Mouse (Mus musculus) cerebellum, adult 2 months (tissue): ENCODE results near the gene Gpbar1. TPM values are rescaled to one million over a fixed set of nuclear protein-coding genes. Genes with fewer than 3 reads are reported as not detected.

Experiments used
- DNase-seq, 2 experiments: peaks; one replicate each; pipeline ENCODE4 v3.0.0; 2021
- H3K27ac ChIP-seq: fragments of 200-500 bp; 2 replicates; pipeline ENCODE4 v1.5.1; 2012; ENCODE audit warnings: low read length, control low read depth, inconsistent platforms; ENCODE audit not compliant: insufficient read depth
- H3K27me3 ChIP-seq: fragments of 200-500 bp; 2 replicates; pipeline ENCODE4 v1.6.1; 2012; ENCODE audit warnings: inconsistent platforms, mild to moderate bottlenecking, low read length, moderate library complexity; ENCODE audit not compliant: control insufficient read depth, insufficient read depth
- H3K4me1 ChIP-seq: fragments of 200-500 bp; 2 replicates; pipeline ENCODE4 v1.6.1; 2011; ENCODE audit warnings: low read length; ENCODE audit not compliant: control insufficient read depth, insufficient read depth
- H3K4me3 ChIP-seq: fragments of 200-500 bp; replicated peaks from 2 replicates; pipeline ENCODE3; 2011; ENCODE audit warnings: mild to moderate bottlenecking, low read depth, low read length, control low read depth; ENCODE audit not compliant: insufficient read depth
- CTCF ChIP-seq: fragments of 200-500 bp; IDR thresholded peaks from 2 replicates; pipeline ENCODE4 v1.5.1; 2011; ENCODE audit warnings: low read depth, mild to moderate bottlenecking, control low read depth, low read length, moderate library complexity, borderline replicate concordance; ENCODE audit not compliant: insufficient read depth
- POLR2A ChIP-seq: fragments of 200-500 bp; IDR thresholded peaks from 2 replicates; pipeline ENCODE4 v1.6.1; 2011; ENCODE audit warnings: low read length, control low read depth, borderline replicate concordance; ENCODE audit not compliant: insufficient read depth
- whole genome bisulfite sequencing: fragments of 180-500 bp; shearing (Covaris S2); methylation state at CpG from one replicate; pipeline ENCODE4 v1.1.7; 2018; 5-methylcytosine and 5-hydroxymethylcytosine counted together
- polyA plus RNA-seq: library from polyadenylated mRNA; depleted of rRNA; stranded (reverse); fragments of >200 nt; gene quantifications from 2 replicates; pipeline ENCODE4 v1.2.3, GENCODE M21; 2012

Gene Gpbar1
- polyA plus RNA-seq, 1 experiment, result not detected

DNA sequence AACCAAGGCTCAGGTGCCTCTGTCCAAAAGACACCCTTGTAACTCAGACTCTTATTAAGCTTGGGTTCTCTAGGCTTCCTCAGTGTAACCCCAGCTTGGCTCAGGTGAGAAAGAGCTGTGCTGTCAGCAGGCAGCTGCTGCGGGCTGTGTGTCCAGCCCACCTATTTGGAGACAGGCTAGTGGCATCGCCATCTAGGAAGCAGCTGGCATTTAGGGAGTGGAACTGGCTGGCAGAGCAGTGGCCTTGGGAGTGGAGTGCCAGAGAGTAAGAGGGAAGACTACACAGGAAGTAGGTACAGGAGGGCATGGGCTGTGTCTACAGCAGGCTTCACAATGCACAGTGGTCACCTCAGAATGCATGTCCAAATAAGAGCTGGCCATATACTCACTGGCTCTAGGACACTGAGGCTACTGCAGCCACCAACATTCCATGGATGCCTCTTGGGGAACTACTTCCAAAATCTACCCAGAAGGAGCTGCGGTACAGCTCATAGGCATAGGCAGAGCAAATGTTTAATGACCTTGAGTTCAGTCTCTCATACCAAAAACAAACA, 15.8 kb downstream of the Gpbar1 start:
- no peak for DNase-seq
- H3K4me1 ChIP-seq, result peaks cover 75% of the 10 kb centered on the region
- H3K4me3 ChIP-seq, result no peak overlapping the region
- no peaks in the 10 kb centered on the region for H3K27me3 ChIP-seq
- WGBS, result 48% methylated on average over 3 of the region's 3 CpGs
- TF ChIP-seq CTCF, result no peak
- no peak for TF ChIP-seq POLR2A
- peak overlapping the region; percentile 62 for H3K27ac ChIP-seq

DNA sequence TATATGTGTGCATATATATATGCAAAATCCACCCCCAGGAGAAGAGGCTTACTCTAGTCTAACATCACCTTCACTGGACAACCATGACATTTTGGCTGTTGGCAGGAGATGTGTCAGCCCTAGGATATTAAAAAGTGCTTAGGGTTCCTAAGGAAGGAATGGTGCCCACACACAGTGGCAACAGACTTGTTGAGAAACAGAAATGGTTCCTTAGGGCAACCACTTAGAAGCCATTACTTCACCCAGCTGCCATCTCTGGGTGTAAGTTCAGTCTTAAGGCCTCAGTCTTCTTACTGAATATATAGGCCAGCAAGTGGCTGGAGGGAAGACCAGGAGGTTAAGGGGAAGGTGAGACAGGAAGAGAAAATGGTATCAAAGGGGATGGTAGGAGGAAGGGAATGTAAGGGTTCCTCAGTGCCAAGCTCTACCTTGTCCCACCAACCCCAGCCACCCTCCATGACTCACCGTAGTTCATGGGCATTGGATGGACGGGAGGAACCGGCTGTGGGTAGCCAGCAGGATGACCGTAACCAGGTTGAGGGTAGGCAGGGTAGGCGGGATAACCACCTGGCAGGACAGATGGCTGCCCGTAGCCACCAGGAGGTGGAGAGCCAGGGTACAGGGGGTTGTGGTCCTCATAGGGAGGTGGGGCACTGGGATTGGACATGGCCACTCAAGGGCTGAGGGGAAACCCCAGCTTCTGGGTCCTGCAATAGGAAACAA, 16.5 kb downstream of the Gpbar1 start:
- peak in 1 of 2 experiments; percentile 61 for DNase-seq
- WGBS, result 13% methylated on average over 6 of the region's 6 CpGs
- no peak overlapping the region for H3K4me3 ChIP-seq

DNA sequence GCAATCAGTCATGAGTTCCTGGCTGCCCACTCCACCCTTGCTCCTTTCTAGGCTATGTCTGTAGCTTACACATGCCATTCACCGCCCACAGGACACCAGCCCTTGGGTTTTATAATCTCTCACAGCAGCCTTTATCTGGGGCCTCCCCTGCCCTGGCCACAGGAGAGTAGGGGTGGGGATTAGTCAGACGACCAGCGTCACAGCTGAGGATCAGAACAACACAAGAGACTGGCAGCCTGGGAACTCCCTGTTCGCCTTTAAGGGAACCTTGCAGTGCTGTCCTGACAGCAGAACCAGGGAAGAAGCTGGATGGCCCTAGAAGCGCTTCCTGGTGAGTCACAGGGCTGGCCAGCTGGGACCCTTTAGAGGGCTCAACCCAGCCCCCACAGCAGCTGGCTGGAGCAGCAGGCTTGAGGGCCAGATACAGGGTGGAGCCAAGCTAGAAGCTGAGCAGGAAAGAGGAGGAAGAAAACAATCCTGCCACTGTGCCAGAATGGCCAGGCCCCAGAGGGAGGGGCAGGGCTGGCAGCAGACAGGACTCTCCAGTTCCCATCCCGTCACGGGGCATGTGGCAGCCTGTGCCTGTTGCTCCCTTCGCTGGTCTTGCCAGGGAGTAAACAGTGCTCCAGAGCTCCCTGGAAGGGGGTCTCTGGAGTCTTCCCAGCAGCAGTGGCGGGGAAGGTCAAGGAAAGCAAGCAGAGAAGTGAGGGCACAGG, 17.3 kb downstream of the Gpbar1 start:
- H3K4me3 ChIP-seq, result no peak overlapping the region
- WGBS, result 7% methylated on average over 9 of the region's 9 CpGs
- H3K4me1 ChIP-seq, result peaks cover 67% of the 10 kb centered on the region
- TF ChIP-seq CTCF (no peak), POLR2A (no peak)
- no peaks in the 10 kb centered on the region for H3K27me3 ChIP-seq
- DNase-seq, result peak; percentile 83 to 91
- peak overlapping the region; percentile 71 for H3K27ac ChIP-seq

More for the DNA sequence above, 16.5 kb downstream of the Gpbar1 start:
- Histone ChIP-seq H3K27ac (peak overlapping the region; percentile 71), H3K4me1 (peaks cover 74% of the 10 kb centered on the region), H3K27me3 (no peaks in the 10 kb centered on the region)
- TF ChIP-seq CTCF, result no peak
- TF ChIP-seq POLR2A, result no peak

DNA sequence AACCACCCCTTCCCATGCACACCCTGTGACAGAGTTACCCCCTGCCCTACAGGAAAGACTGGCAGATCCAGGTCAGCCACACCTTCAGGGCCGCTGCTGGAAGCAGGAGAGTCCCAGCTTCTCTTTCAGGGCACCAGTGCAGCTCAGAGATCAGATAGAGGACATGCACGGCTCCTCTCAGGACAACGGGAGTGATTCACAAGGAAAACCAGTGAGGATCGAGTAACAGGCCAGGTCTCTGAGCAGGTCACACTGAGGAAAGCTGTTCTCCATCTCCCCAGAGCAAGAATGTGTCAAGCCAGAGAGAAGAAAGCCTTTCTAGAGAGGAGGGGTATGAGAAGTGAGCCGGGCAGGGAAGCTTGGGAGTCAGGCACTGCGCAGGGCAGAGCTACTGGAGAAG, 18.1 kb downstream of the Gpbar1 start:
- Histone ChIP-seq H3K4me1 (peaks cover 61% of the 10 kb centered on the region), H3K4me3 (no peak overlapping the region), H3K27ac (peak overlapping the region; percentile 71), H3K27me3 (no peaks in the 10 kb centered on the region)
- TF ChIP-seq CTCF (no peak), POLR2A (no peak)
- WGBS, result 40% methylated on average over 6 of the region's 6 CpGs
- DNase-seq, result no peak

DNA sequence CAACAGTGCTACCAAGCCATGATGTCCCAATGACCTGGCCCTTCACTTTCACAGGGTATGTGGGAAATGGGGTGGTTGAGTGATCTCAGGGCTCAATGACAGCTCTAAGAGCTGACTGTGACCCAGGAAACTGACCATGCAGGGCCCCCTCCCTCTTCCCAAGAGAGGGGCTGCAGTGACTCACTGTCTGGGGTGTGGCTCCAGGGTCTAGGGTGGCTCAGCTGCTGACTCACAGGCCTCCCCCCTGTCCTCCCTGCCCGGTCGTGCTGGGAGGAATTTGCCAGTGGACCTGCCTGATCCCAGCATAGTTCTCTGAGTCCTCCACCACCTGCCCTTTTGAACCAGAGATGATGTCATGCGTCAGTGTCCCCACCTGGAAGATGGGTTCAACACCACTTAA, 18.9 kb downstream of the Gpbar1 start:
- Histone ChIP-seq H3K27me3 (no peaks in the 10 kb centered on the region), H3K27ac (peak overlapping the region; percentile 71; the same call in 1 of the 2 replicates), H3K4me1 (peaks cover 61% of the 10 kb centered on the region), H3K4me3 (no peak overlapping the region)
- TF ChIP-seq POLR2A (no peak), CTCF (no peak)
- WGBS, result 73% methylated on average over 3 of the region's 3 CpGs
- DNase-seq, result no peak

DNA sequence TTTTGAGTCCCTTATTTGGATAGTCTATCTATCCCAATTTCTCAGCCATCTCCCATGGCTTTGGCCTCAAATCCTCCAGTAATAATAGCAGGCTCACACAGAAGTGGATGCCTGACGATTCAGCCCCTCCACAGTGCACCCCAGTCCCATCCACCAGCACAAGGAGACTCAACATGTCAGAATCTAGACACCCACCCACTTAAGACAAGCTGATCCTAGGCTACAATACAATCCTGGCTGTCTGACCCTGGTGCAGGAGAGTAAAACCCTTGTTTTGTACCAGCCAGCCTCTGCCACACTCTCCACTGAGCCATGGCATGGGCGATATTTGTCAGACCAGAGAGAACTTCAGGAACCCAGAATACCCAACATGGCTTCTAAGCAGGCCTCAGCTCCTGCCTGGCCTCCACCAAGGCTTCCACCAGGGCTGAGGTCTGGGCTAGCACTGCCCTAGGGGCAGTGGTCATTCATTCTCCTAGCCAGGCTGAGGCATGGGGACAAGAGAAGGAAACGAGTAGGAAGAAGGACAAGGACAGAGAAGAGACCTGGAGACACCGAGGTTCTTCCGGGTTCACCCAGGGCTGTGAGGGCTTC, 19.9 kb downstream of the Gpbar1 start:
- no peaks in the 10 kb centered on the region for H3K27me3 ChIP-seq
- peak overlapping the region; percentile 71 for H3K27ac ChIP-seq
- peaks cover 64% of the 10 kb centered on the region for H3K4me1 ChIP-seq
- no peak for DNase-seq
- 69% methylated on average over 5 of the region's 5 CpGs for WGBS
- H3K4me3 ChIP-seq, result no peak overlapping the region
- no peak for TF ChIP-seq CTCF
- TF ChIP-seq POLR2A, result no peak

DNA sequence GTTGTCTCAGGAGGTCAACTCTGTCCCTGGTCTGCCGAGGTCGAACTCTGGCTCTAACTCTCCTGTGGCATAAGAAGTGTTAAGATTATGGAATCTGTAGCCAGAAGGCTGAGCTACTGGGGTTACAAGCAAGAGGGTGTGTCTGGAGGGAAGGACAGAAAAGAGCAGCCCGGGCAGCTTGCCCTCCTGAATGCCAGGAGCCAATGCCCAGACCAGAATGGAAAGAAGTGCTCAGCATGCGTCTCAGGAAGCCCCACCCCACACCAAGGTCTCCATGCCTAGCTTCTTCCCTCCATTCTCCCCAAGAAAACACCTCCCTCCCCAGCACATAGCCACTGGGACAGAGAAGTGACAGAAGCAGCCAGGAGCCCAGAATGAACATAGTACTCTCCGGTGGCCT, 20.6 kb downstream of the Gpbar1 start:
- H3K27me3 ChIP-seq, result no peaks in the 10 kb centered on the region
- H3K4me1 ChIP-seq, result peaks cover 58% of the 10 kb centered on the region
- WGBS, result 10% methylated on average over 5 of the region's 5 CpGs
- TF ChIP-seq POLR2A, result no peak
- TF ChIP-seq CTCF, result no peak
- H3K27ac ChIP-seq, result peak overlapping the region; percentile 71; the same call in 1 of the 2 replicates
- H3K4me3 ChIP-seq, result no peak overlapping the region
- DNase-seq, result peak; percentile 57 to 73
